Mouse (Mus musculus) adrenal gland, postnatal 10 days (tissue): Measurements from ENCODE around the gene Metap1d. TPM values are rescaled to one million over a fixed set of nuclear protein-coding genes. Genes with fewer than 3 reads are reported as not detected.
A peak's percentile ranks its signal among the peaks of the same experiment; 100 is the strongest.

ENCODE experiments used
- DNase-seq: peaks from one replicate; pipeline ENCODE4 v3.0.0; 2021; ENCODE audit warnings: mixed read lengths
- total RNA-seq, 2 experiments: library from RNA; stranded (reverse); gene quantifications; 2 replicates each; pipeline ENCODE4 v1.2.3; 2021

The Metap1d gene
- total RNA-seq, 2 experiments from 2014 or later: 32.7 to 46.6 TPM

DNA sequence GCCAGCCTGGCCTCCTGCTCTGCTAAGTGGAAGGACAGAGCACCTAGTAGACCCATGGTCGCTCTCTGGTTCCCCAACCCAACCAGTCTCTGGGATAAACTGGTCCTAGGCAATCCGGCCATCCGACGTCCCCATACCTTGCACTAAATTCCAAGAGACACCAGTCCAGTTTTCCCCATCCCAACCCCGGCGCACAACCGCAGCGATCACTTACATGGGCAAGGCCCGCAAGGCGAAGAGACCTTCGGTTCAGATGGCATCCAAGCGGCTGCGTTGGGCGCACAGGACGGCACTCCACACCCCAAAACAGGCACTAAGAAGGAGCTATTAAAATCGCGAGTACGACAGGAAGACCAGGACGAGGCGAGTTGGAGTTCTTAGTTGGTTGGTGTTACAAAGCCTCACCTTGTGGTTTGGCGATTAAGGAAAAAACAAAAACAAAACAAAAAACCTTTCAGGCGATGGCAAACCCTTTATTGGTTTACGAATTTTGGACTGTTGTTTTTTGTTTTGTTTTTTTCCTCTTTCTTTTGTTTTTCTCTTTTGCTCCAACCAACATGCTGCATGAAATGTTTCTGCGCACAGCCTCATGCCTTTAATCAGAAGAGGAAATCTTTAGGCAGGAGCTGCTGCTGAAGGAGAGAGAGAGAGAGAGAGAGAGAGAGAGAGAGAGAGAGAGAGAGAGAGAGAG lies 74.4 kb downstream of the Metap1d start:
- no peak for DNase-seq

DNA sequence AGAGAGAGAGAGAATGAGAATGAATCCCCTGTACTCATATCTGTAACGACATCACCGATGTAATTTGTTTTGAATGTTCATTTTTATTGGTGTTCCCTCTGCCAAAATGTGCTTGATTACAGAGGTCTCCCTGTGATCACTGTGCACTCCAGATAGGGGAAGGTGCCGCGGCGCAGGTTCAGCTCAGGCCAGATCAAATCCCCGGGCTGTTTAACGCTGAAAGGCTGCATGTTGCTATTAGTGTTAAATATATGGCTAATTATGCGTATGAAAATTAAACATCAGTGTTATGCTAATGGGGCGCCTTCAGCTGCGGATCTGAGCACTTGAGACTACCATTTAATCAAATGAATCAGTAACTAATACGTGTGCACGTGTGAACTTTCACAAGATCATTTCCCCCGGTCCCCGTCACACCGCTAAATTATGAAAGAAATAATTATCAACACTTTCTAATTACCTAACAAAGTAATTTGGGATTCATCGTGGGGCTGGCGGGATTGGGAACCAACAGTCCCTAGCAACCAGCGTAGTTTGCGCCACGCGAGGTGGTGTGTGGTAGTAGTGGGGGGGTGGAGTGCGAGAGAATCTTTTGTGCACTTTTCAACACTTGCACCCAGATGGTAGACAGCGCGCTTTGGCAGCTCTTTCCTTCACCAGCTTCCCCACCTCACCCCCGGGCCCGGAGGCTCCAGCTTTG lies 75.1 kb downstream of the Metap1d start, which contains the start of gene Dlx1:
TSS of gene Dlx1 (plus strand) at position 100 of the 700 bp plus-strand sequence.
- no peak for DNase-seq

DNA sequence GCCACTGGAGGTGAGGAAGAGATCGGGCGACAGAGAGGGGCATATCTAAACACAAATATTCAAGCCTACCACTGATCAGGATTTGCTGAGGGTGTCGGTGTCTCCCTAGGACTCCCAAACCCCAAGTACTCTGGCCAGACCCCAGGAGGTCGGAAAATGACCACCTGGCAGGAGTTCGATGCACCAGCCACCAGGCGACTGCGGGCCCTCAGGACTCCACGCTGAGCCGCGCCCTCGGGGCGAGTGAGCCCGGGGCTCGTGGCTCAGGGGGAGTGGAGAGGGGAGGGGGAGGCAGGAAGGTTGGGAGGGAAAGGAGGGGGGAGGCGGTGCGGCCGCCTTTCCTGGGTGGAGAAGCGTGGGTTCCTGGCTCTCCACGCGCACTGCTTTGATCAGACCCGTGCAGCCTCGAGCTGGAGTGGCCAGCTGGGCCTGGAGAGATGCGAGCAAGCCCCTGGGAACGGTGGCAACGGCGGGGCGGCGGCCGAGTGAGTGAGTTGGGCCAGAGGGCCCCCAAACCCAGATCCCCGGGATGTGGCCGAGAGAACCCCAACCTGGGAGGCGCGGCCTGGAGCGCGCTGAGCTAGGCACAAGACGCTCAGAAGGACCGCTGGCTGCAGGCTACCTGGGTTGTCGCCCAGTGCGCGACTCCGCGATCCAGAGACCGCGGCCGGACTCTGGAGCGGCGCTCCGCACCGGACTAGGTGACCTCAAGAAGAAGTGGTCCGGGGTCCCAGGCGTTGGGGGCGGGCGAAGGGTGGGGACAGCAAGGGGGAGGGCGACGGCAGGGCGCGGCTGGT lies 75.8 kb downstream of the Metap1d start:
- DNase-seq: no peak

DNA sequence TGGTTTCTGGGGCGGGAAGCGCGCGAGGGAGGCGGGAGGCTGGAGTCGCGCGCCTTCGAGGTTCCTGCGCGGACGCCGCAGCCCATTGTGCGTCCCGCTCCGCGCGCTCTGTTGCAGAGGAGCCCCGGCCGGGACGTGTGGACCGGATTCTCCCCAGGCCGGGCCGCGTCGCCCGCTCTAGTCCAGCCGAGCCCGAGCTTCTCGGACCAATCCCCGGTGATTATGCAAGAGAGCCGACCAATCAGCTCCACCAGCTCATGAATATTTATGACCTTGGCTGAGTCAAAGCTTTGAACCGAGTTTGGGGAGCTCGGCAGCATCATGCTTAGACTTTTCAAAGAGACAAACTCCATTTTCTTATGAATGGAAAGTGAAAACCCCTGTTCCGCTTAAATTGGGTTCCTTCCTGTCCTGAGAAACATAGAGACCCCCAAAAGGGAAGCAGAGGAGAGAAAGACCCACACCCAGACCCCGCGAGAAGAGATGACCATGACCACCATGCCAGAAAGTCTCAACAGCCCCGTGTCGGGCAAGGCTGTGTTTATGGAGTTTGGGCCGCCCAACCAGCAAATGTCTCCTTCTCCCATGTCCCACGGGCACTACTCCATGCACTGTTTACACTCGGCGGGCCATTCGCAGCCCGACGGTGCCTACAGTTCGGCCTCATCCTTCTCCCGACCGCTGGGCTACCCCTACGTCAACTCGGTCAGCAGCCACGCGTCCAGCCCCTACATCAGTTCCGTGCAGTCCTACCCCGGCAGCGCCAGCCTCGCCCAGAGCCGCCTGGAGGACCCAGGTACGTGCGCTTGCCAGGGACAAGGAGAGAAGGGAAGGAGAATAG lies 76.7 kb downstream of the Metap1d start:
- DNase-seq: peak; percentile 89

DNA sequence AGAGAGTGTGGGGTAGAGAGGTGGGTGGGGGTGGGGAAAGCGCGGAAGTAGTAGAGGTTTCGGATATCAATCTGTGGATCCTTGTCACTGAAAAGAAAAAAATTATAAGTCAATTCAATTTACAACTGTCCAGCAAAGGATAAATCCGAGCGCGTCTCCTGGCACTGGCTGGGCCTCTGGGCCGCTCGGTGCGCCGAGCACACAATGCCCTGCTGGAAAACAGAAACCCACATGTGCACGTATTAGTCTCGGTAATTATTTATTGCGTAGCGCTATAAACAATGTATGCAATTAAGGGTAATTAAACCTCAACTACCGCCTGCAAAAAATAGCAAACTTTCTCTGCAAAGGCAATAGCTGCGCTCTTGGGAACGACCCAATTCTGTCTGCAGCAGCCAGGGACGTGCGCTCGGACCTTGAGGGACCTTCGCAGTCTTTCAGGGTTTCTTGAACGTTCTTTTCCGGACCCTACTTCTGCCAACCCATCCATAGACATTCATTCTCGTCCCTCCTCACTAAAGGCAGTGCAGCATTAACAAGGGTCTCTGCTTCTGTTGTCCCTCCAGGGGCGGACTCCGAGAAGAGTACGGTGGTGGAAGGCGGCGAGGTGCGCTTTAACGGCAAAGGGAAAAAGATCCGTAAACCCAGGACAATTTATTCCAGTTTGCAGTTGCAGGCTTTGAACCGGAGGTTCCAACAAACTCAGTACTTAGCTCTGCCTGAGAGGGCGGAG lies 77.5 kb downstream of the Metap1d start:
- no peak for DNase-seq

DNA sequence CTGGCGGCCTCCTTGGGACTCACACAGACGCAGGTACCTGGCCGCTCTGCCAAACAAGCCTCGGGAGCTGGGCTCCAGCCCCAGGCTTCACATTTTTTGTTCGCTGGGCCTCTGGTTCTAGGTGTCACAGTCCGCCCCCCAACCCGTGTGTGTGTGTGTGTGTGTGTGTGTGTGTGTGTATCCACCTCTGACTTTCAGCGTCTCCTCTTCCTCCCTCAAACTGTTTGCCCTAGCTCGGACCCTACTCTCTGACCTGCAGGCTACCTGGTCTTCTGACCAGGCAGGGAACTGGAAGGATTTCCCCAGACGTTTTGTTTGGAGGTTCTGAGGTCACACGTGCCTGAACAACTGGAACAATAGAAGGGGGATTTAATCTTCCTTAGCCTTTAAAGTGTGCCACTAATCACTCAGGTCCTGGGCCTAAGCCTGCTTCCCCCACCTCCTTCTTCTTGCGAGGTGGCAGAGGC lies 78.1 kb downstream of the Metap1d start:
- DNase-seq: no peak

DNA sequence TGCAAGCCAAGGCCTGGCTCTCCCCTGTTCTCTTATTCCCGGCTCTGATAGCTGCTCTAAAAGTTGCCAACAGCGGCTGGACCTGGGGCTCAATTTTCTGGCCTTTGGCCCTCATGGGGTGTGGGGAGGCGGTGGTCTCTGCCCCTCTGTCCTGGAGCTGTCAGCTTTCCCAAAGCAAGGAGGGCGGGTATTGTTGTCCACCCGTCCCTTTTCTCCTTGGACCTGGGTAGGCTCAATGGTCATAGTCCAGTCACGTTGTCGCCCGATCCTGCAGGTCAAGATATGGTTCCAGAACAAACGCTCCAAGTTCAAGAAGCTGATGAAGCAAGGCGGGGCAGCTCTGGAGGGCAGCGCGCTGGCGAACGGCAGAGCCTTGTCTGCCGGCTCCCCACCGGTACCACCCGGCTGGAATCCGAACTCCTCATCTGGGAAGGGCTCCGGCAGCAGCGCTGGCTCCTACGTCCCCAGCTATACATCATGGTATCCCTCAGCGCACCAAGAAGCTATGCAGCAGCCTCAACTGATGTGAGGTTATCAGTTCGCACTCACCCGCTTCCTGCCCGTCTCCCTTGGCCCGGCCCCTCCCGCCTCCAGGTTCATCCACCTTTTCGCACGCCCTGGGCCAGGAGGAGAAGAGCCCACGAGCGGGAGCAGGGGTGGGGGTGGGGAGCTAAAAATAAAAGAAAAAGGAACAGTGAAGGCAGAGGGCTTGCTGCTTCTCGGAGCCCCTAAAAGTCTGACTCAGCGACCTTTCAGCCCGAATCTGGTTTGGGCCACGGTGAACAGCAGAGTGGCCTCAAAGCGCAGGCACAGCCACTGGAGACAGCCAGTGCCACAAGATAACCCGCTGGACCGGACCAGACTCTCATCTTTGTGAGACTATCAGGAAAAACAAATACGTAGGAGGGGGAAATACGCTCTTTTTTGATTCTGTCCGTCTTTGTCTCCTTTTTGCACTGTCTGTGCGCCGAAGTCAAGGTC lies 79.2 kb downstream of the Metap1d start:
- no peak for DNase-seq

DNA sequence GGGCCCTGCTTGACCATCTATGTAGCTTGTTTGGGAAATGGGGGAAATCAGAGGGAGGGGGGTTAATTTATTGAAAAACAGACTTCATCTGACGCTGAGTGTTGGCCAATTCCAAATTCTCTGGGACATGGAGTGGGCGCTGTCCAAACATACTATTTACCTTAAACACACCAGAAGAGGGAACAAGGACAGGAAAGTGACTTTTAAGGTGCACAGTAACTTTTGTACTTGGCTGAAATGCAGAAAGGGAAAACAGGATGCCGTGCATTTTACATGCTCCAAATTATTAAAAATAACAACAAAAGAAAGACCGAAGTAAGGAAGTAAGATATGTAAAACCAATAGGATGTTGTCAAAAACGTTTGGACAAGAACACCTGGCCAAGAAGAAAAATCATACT lies 80.0 kb downstream of the Metap1d start:
- DNase-seq: no peak

DNA sequence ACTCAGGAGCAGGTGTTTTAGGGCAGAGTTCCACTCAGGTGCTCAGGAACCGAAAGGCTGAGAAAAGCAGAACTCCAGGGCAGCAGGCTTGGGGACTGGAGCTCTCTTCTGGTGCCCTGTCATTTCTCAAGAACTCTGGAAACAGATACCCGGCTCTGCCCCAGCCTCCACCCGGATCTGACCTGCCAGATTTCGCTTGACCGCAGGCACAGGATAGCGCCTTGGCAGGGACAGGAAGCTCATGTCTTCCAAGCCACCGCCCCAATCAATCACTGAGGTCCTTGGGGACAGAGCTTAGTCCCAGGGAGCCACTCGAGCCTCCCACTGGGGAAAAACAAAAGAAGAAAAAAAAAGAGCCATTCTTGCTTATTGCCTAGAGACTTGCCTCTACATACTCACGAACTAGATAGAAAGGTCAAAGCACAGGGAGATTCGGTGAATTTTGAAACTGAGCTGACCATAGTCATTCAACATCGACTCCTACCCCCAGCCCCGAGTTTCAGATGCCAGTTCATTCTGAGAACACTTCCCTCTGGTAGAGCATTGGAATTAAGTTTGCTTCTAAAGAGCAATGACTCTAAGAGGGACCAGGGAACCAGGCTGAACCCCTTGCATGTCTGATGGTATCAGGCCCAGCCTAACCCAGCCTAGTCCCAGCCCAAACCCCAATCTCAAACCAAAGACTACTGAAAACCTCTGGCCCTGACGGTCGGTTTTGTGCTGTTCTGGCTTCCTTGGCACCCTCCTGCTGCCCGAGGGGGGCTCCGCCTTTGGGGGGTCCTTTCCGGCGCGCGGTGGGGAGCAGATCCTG lies 81.4 kb downstream of the Metap1d start:
- no peak for DNase-seq

DNA sequence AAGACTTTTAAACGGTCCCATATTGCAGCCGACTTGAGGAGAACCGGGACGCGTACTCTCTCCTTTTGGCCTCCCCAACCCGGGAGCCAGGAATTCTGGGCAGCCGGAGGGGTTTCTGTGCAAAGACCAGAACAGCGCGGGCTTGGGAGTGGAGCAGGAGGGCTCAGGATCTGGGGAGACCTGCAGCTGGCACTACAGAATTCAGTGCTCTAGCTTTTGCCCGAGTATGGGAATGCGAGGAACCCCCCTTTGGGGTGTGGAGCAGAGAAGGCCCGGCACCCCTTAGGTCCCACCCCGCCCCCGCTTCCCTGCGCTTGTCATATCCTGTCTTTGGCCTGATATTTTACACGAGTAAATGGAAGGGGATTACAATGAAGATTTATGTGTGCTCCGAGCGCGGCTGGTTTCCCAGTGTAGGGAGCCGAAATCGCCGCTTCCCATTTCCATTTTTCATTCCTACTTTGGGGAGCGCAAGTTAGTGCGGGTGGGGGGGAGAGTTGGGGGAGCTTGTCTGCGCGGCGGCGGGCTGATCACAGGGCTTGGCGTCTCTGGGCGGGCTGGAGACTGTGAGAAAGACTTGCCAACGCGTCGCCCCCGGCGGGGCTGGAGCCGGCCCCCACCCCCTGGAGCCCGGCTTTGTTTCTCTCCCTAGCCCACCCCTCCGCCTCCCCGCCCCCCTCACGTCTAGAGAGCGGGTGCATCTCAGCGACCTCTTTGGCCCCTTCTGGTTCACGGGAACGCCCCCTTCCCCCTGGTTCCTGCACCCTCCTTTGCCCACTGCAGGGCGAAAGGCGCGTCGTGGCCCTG lies 87.7 kb downstream of the Metap1d start:
- no peak for DNase-seq

DNA sequence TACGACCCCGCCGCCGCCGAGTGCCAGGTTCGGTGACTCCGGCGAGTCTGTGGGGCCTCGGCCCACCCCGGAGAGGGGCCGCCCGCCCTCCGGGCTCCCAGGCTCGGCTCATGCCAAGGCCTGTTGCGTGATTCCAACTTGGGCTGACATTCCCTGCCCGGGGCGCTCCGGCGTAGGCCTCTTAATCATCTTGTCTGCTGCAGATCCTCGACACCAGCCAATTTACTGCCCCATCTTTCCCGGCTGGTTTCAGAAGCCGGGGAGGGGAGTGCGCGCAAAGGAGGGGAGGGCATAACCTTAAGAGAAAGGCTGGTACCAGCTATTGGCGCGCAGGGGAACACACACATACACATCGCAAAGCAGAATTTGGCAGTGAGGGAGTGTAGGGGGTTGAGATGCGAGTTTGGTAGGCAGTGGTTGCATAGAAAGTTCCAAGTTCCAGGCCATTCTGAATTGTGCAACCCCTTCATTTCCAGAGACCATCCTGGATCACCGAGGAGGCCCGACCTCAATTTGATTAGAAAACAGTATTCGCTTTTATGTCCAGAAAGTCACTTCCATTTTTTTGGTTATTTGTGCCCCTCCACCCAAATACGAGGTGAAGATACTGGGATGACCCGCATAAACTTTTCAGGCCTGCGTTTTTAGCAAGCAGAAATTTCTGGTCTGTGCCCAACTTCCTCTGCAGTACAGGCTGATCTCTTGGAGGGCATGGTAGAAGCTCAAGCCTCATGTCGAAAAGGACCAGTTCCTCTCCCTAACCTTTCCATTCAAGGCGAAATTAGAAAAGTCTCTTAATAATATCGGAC lies 88.5 kb downstream of the Metap1d start:
- DNase-seq: no peak

DNA sequence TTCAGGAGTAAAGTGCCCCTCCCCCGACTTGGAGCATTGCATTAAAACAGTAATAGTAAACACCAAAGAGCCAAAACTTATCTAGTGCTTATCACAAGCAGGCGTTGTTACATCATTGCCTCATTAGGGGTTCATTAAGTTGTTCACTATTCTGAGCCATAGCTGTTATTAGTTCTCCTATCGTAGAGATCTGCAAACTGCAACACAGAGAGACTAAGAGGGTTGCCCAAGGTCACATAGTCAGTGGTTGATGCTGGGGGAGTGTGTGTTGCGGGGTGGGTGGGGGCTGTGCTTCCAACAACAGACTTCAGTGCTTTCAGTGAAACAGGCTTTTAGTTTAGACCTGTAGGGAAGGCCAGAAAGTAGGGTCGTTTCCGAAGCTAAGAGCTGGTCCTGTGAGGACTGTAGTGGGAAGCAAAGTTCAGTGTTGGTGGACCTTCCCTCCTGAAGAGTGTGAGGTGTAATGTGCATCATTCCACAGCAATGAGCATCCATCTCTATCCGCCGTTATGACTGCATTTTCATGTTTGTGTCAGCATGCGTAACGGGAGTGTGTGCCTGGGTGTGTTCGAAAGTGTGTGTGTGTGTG lies 89.2 kb downstream of the Metap1d start:
- DNase-seq: no peak

DNA sequence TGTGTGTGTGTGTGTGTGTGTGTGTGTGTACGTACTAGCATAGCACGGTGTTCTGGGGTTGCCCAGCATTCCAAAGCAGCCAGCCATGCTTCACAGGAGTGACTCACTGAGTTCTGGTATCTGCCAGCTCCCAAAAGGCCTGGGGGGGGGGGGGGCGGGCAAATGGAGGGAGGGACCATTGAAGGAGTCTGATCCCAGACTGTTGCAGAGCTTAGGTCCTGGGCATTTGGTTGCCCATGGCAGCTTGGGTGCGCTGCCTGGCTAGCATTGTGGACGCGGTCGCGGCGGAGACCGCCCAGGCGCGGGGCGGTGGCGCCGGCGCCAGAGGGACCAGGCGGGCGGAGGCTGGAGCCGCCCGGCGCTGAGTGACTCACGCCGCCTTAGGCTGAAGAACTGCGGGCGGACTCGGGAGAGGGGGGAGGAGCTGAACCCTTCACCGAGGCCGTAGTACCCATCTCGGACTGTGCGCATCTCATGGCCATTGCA lies 89.8 kb downstream of the Metap1d start:
- DNase-seq: peak; percentile 67

DNA sequence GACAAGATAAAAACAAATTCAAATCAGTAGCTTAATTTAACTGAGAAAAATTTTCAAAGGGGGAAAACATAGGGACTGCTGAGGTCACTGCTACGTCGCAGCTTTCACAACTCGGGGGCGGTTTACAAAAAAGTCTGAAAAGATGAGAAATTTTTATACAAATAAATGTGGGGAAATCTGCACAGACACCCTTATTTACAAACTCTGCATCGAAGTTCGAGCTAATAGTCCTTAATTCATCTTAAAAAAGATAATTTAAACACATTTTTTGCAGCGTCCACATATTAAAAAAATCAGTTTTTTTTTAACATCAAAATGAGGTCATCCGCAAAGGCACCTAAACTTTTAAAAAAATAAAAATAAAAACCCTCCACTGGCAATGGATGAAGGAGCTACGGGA lies 90.5 kb downstream of the Metap1d start:
- DNase-seq: no peak

DNA sequence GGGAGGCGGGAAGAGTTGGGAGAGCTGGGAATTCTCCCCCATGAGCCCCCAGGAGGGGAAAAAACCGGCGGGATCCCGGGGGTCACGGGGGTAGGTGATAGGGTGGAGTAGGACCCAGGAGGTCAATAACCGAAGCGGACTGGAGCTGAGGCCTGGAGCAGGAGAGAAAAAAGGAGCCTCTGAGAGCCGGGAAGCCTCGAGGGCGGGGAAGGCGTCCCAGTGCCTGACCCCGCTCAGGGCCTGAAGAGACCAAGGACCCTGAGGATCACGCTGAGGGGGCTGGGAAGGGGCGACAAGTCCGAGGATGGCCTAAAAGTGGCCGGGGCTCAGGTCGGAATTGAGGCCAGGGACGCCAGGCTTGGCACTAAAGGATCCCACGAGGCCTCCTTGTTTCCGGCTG lies 90.9 kb downstream of the Metap1d start:
- DNase-seq: no peak

DNA sequence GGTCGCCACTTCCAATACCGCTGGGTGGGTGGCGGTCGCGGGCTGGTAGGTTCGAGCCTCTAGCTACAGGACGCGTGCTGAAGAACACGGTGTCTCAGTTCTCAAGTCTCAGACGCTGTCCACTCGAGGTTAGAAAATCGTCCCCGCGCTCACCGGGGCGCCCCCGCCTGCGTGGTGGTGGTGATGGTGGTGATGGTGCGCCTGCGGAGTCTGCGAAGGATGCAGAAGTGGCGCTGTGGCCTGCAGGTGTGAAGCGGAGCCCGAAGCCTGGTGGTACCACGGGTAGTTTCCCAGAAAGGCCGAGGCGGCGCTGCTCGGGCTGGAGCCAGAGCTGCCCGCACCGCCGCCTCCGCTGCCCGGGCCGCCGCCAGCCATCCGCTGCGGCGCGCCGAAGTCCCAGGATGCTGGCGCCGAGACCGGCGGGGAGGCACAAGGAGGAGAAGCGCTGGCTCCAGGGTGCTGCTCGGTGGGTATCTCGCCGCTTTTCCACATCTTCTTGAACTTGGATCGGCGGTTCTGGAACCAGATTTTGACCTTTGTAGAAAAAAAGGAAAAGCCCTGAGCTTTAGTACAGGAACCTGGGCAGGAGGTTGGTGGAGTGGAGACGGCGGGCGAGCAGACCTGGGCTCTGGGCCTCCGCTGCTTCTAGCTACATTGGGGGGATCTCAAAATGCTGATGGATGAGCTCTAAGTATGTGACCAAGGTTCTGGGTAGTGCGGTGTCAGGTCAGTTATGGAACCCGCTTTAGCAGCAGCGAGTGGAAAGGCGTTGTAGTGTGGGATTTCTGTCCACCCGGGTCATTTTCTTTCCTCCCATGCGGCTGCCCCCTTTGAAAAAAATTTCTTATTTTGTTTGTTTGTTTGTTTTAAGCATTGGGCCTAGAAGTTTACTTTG lies 91.6 kb downstream of the Metap1d start:
- DNase-seq: no peak
